Mouse (Mus musculus): ENCODE results near the gene Twsg1.

Twsg1 gene

GRCm38 (mm10) chr17:65885697-65886529 lies 65.1 kb downstream of the Twsg1 start, which contains the start of gene Ralbp1:
Gene Ralbp1 (minus strand): TSS chr17:65885798.
- no peak for DNase-seq (ENCODE audit: low spot score in 2 of 2)

DNA sequence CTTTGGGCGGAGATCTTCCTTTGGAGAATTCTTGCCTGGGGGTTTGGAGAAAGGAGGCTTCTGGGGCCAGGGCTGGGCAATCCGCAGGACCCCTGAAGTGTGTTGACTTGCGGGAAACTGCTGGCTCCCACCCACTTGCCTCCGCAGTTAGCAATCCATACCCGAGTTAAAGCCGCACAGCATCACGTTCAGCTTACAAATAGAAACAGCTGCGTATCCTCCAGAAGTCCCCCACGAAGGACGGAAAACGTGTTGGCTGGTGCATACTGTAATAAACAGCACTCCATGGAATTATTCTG lies 65.7 kb downstream of the Twsg1 start:
- no peak for DNase-seq (ENCODE audit: low spot score in 2 of 2)

GRCm38 (mm10) chr17:65884691-65885397 lies 66.2 kb downstream of the Twsg1 start:
- peak; percentile 99 for DNase-seq (ENCODE audit: low spot score in 2 of 2)

DNA sequence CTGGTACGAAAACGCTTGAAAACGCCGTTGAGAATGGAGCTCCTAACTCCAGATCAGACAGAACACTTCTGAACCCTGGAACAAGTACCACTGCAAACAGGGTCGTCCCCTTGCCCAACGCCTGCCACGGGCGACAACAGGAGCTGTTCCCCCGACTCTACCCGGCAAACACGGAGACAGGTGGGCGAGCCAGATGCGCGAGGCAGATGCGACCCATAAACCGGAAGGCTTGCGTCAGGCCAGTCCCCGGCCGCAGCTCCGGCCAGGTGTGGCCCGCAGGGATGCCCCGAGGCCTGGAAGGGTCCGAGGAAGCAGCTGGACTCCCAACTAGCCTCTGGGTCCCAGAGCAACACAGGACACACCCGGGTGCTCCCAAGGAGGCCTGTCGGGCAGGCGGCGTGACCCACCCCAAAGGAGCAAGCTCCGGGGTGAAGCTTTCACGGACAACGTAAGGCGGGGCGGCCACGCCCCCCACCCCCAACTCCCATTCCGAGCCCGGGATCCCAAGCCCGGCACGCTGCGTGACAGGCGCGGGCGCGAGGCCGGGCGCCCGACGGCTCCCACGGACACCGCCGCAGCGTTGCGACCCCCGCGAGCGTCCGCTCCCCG lies 66.9 kb downstream of the Twsg1 start:
- DNase-seq (ENCODE audit: low spot score in 2 of 2), result peak; percentile 39 to 48

GRCm38 (mm10) chr17:65877026-65877425 lies 74.0 kb downstream of the Twsg1 start:
- no peak for DNase-seq (ENCODE audit: low spot score in 2 of 2)

GRCm38 (mm10) chr17:65873834-65874233 lies 77.2 kb downstream of the Twsg1 start:
- no peak for DNase-seq (ENCODE audit: low spot score in 2 of 2)

DNA sequence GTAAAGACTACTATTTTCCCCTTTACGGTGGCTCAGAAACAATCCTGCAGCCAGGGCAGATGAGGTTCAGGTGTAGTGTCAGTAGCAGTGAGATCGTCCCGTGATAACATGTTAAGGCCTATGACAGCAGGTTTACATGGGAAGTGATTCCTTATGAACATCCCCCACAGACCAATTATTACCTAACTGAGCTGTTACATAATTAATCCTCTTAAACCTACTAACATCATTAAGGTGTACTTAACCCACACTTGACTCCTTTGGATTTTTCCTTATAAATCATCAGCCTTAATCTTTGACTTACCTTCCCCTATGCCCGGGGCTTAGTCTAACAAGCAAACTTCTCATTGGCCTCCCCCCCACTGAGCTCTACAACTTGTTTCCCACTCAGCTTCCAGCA lies 77.9 kb downstream of the Twsg1 start:
- DNase-seq (ENCODE audit: low spot score in 2 of 2), result no peak

- no peak for DNase-seq (ENCODE audit: low spot score in 2 of 2)
Observed at GRCm38 (mm10) chr17:65872652-65873051, 78.4 kb downstream of the Twsg1 start.

GRCm38 (mm10) chr17:65872051-65872450 lies 79.0 kb downstream of the Twsg1 start:
- DNase-seq (ENCODE audit: low spot score in 2 of 2), result no peak

Measured in urinary bladder, postnatal 36 days (tissue).